In the genomic region with DNA sequence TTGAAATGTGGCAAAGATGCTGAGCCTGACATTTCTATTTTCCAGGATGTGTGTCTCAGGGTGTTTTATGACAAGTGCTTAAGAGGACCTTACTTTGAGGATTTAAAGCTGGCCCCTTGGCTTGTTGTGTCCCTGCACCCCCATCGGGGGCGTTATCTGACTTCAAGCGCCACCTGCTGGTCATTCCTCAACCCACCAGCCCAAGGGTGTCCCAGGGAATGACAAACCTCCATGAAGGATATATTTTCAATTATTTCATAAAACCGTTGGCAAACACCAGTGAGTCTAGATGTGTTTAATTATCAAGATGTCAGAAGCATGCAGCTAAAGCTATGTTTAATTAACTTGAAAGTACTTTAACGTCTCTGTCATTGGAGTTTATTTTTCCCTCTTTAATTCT, we compare ENCODE assay signal across 8 mouse cellular contexts. TPM values are rescaled to one million over a fixed set of nuclear protein-coding genes. Genes with fewer than 3 reads are reported as not detected.
DNase-seq lines count a peak whose midpoint lies in the region; ATAC-seq and TF ChIP-seq lines count a peak whose summit lies in the region.

No protein-coding gene starts in this region.

- H3K4me1 ChIP-seq in kidney, embryonic 15.5 days, result peaks cover 18% of the 10 kb centered on the region
- no peaks in the 10 kb centered on the region for H3K4me1 ChIP-seq in kidney, adult 2 months (ENCODE audit: control insufficient read depth, insufficient read depth, low read length)
- no peaks in the 10 kb centered on the region for H3K4me1 ChIP-seq in stomach, postnatal 0 days (replicated peaks; ENCODE audit: control insufficient read depth, insufficient read depth)

- no peaks in the 10 kb centered on the region for H3K36me3 ChIP-seq in kidney, embryonic 15.5 days
- no peaks in the 10 kb centered on the region for H3K36me3 ChIP-seq in kidney, adult 2 months (ENCODE audit: control insufficient read depth, insufficient read depth, low read length)
- no peaks in the 10 kb centered on the region for H3K36me3 ChIP-seq in stomach, postnatal 0 days (ENCODE audit: control insufficient read depth, insufficient read depth, low read length)

- H3K9me3 ChIP-seq in kidney, embryonic 15.5 days (replicated peaks), result no peaks in the 10 kb centered on the region
- H3K9me3 ChIP-seq in stomach, postnatal 0 days (ENCODE audit: control insufficient read depth, low read length), result no peaks in the 10 kb centered on the region

- DNase-seq in kidney, adult 11 months, result peak; percentile 40
- DNase-seq in gastrocnemius, postnatal 10 days, result peak; percentile 89
- peak; percentile 74 for DNase-seq in kidney, adult 2 months
- peak; percentile 83 for DNase-seq in liver
- peak; percentile 76 for DNase-seq in stomach, postnatal 0 days (ENCODE audit: low spot score)

- TF ChIP-seq CTCF in kidney, adult 2 months (conservative IDR thresholded peaks at IDR 0.05; ENCODE audit: insufficient read depth, insufficient read length, low read depth, low read length), result peak; percentile 84
- peak; percentile 91 for TF ChIP-seq CTCF in stomach, postnatal 0 days (IDR thresholded peaks at IDR 0.05; ENCODE audit: low read depth)

- 10% methylated on average over 5 of the region's 5 CpGs for WGBS in kidney, embryonic 15.5 days
- WGBS in kidney, adult 2 months, result 8% methylated on average over 5 of the region's 5 CpGs
- 5% methylated on average over 5 of the region's 5 CpGs for WGBS in stomach, postnatal 0 days

- no peak for TF ChIP-seq POLR2A in kidney, adult 2 months (IDR thresholded peaks at IDR 0.05; ENCODE audit: low read depth, low read length)

- no peak; the same call in 1 of the 2 replicates for ATAC-seq in kidney, embryonic 15.5 days (replicated peaks; ENCODE audit: low FRiP score)
- peak; percentile 66 for ATAC-seq in common myeloid progenitor, adult 5-6 weeks (replicated peaks; ENCODE audit: low read depth, poor library complexity, severe bottlenecking)
- peak; percentile 67; the same call in 1 of the 2 replicates for ATAC-seq in monocyte, adult 5-6 weeks (replicated peaks; ENCODE audit: insufficient number of reproducible peaks, low FRiP score, low TSS enrichment, poor library complexity, severe bottlenecking)
- ATAC-seq in stomach, postnatal 0 days (ENCODE audit: low FRiP score, low TSS enrichment), result peak; percentile 74; the same call in 1 of the 2 replicates

- TF ChIP-seq EP300 in stomach, postnatal 0 days (optimal IDR thresholded peaks at IDR 0.05), result no peak

- H3K9ac ChIP-seq in kidney, embryonic 15.5 days, result no peak overlapping the region
- no peak overlapping the region for H3K9ac ChIP-seq in stomach, postnatal 0 days (ENCODE audit: low read length)

- H3K4me2 ChIP-seq in kidney, embryonic 15.5 days, result no peak overlapping the region
- no peak overlapping the region for H3K4me2 ChIP-seq in stomach, postnatal 0 days (replicated peaks; ENCODE audit: low read depth)

- no peak overlapping the region for H3K4me3 ChIP-seq in kidney, embryonic 15.5 days (replicated peaks)
- no peak overlapping the region for H3K4me3 ChIP-seq in kidney, adult 2 months (ENCODE audit: insufficient read depth, low read depth, low read length)
- H3K4me3 ChIP-seq in stomach, postnatal 0 days (ENCODE audit: low read depth, low read length), result no peak overlapping the region

- H3K27ac ChIP-seq in kidney, embryonic 15.5 days, result no peak overlapping the region
- no peak overlapping the region for H3K27ac ChIP-seq in kidney, adult 2 months (ENCODE audit: insufficient read depth, low read depth, low read length)
- H3K27ac ChIP-seq in stomach, postnatal 0 days (replicated peaks), result no peak overlapping the region

- peaks cover 16% of the 10 kb centered on the region; the same call in 1 of the 2 replicates for H3K27me3 ChIP-seq in kidney, embryonic 15.5 days
- H3K27me3 ChIP-seq in kidney, adult 2 months (replicated peaks; ENCODE audit: control insufficient read depth, insufficient read depth, low read length), result no peaks in the 10 kb centered on the region
- 0 out of 2 replicates have a peak, but pooled peaks cover 2% of the 10 kb centered on the region for H3K27me3 ChIP-seq in stomach, postnatal 0 days (ENCODE audit: control insufficient read depth, insufficient read depth, low read length)

RNA-seq across cellular contexts. Expression of gene Lmo2, which starts 24.5 kb away (rescaled TPM):
- polyA plus RNA-seq in kidney, embryonic 15.5 days (2015; fragmentation: Nextera tagmentation; extraction: Ambion mirVana), result 32.1 and 33.3 TPM in 2 replicates
- total RNA-seq in common myeloid progenitor, adult 5-6 weeks (2017), result 380 and 387 TPM in 2 replicates
- total RNA-seq in gastrocnemius, postnatal 10 days (2021), result 10 to 100 TPM; 11.9 to 14.1 TPM
- 18.5 and 20.8 TPM in 2 replicates for polyA plus RNA-seq in kidney, adult 2 months (2012; rRNA removed)
- 50.1 to 71.8 TPM (median 67.7 TPM) in 3 replicates for total RNA-seq in monocyte, adult 5-6 weeks (2017)
- polyA plus RNA-seq in stomach, postnatal 0 days (2015; fragmentation: Nextera tagmentation; extraction: Ambion mirVana), result 10.6 and 11.1 TPM in 2 replicates

RNA-seq across cellular contexts. Expression of gene Fbxo3, which starts 45.3 kb away (rescaled TPM):
- 54.3 and 56.6 TPM in 2 replicates for polyA plus RNA-seq in kidney, embryonic 15.5 days (2015; fragmentation: Nextera tagmentation; extraction: Ambion mirVana)
- 82.4 and 96.6 TPM in 2 replicates for total RNA-seq in common myeloid progenitor, adult 5-6 weeks (2017)
- total RNA-seq in gastrocnemius, postnatal 10 days (2021), result 10 to 100 TPM; 48.8 to 51.2 TPM
- polyA plus RNA-seq in kidney, adult 2 months (2012; rRNA removed), result 22.3 and 25.0 TPM in 2 replicates
- 38.1 to 50.3 TPM (median 42.5 TPM) in 3 replicates for total RNA-seq in monocyte, adult 5-6 weeks (2017)
- 38.4 and 39.4 TPM in 2 replicates for polyA plus RNA-seq in stomach, postnatal 0 days (2015; fragmentation: Nextera tagmentation; extraction: Ambion mirVana)

RNA-seq across cellular contexts. Expression of gene 4931422A03Rik, which starts 45.9 kb away (rescaled TPM):
- polyA plus RNA-seq in kidney, embryonic 15.5 days (2015; fragmentation: Nextera tagmentation; extraction: Ambion mirVana), result 1.8 and 2.1 TPM in 2 replicates
- 0.44 and 0.96 TPM in 2 replicates for total RNA-seq in common myeloid progenitor, adult 5-6 weeks (2017)
- total RNA-seq in gastrocnemius, postnatal 10 days (2021), result not detected
- polyA plus RNA-seq in kidney, adult 2 months (2012; rRNA removed), result not detected in 2 replicates
- not detected in 3 replicates for total RNA-seq in monocyte, adult 5-6 weeks (2017)
- 0.80 and 1.0 TPM in 2 replicates for polyA plus RNA-seq in stomach, postnatal 0 days (2015; fragmentation: Nextera tagmentation; extraction: Ambion mirVana)
